Mouse (Mus musculus): ENCODE measurements around the gene Acot2. TPM values are rescaled to one million over a fixed set of nuclear protein-coding genes. Genes with fewer than 3 reads are reported as not detected.
A peak's percentile ranks its signal among the peaks of the same experiment; 100 is the strongest.
"Not testable (repeated sequence)": the region's sequence is repeated elsewhere in the genome, so short reads cannot be mapped to it uniquely, and the experiment has no call there.

The Acot2 gene
- polyA plus RNA-seq, 1 experiment from 2014 or later, result 18.0 TPM

GRCm38 (mm10) chr12:84028328-84028727 lies 40.7 kb downstream of the Acot2 start:
- not testable (repeated sequence) for ATAC-seq (ENCODE audit: low FRiP score)

DNA sequence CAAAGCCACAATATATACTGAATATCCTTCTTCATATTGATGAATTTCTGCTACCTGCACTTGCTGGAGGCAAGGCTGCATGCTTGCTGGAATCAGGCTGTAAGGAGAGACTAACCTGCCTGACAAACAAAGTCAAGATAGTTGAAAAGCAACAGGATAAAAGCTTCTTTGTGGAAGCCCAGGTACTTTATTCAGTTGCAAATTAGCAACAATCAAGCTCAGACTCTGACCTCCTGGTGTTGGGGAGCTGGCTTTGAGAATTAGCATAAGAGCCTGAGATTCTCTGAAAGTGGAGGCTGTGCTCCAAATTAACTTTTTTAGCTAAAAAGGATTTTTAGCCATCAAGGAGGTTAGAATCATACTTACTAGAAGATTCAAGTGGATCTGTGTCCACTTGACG lies 41.4 kb downstream of the Acot2 start:
- H3K9me3 ChIP-seq (replicated peaks); H3K36me3 ChIP-seq; H3K4me3 ChIP-seq; H3K27ac ChIP-seq; H3K4me2 ChIP-seq (replicated peaks); H3K4me1 ChIP-seq; H3K9ac ChIP-seq; ATAC-seq (ENCODE audit: low FRiP score); H3K27me3 ChIP-seq: not testable (repeated sequence)
- WGBS, result 87% methylated on average over 1 of the region's 1 CpGs

More at GRCm38 (mm10) chr12:84028328-84028727, 40.7 kb downstream of the Acot2 start:
- H3K27ac ChIP-seq; H3K4me3 ChIP-seq; H3K9ac ChIP-seq; H3K9me3 ChIP-seq (replicated peaks); H3K4me2 ChIP-seq (replicated peaks); H3K4me1 ChIP-seq; H3K27me3 ChIP-seq; H3K36me3 ChIP-seq: not testable (repeated sequence)
- 29% methylated on average over 3 of the region's 3 CpGs for WGBS

GRCm38 (mm10) chr12:84030659-84031332 lies 43.1 kb downstream of the Acot2 start:
- 0 out of 2 replicates have a peak, but pooled peaks have one; percentile 60 for ATAC-seq (ENCODE audit: low FRiP score)
- H3K9ac ChIP-seq, result no peak overlapping the region
- H3K4me2 ChIP-seq (replicated peaks), result no peak overlapping the region
- no peaks in the 10 kb centered on the region for H3K4me1 ChIP-seq
- H3K27me3 ChIP-seq, result no peaks in the 10 kb centered on the region
- H3K4me3 ChIP-seq, result no peak overlapping the region
- no peak overlapping the region for H3K27ac ChIP-seq
- H3K9me3 ChIP-seq (replicated peaks), result no peaks in the 10 kb centered on the region
- 69% methylated on average over 4 of the region's 4 CpGs for WGBS
- H3K36me3 ChIP-seq, result no peaks in the 10 kb centered on the region

GRCm38 (mm10) chr12:84032854-84033253 lies 45.2 kb downstream of the Acot2 start:
- Histone ChIP-seq H3K27me3 (peaks cover 5% of the 10 kb centered on the region; the same call in 1 of the 2 replicates), H3K4me2 (replicated peaks) (no peak overlapping the region), H3K9ac (no peak overlapping the region), H3K4me3 (no peak overlapping the region), H3K27ac (no peak overlapping the region), H3K36me3 (no peaks in the 10 kb centered on the region), H3K9me3 (replicated peaks) (no peaks in the 10 kb centered on the region), H3K4me1 (no peaks in the 10 kb centered on the region)
- ATAC-seq (ENCODE audit: low FRiP score), result no peak
- 93% methylated on average over 4 of the region's 4 CpGs for WGBS

DNA sequence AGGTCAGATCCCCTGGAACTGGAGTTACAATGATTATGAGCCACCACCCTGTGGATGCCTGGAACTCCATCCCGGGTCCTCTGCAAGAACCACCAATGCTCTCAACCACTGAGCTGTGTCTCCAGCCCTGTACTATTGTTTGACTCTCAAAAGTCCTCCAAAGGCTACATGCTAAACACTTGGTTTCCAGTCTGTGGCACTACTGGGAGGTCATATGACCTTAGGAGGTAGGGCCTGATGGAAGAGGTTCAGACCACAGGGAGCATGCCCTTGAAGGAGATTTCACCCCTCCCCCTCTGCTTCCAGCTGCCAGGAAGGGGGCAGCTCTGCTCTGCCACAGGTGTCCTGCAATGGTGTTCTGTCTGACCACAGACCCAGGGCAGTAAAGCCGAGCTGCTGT lies 45.6 kb downstream of the Acot2 start:
- not testable (repeated sequence) for ATAC-seq (ENCODE audit: low FRiP score); H3K4me1 ChIP-seq; H3K9me3 ChIP-seq (replicated peaks); H3K27ac ChIP-seq; H3K36me3 ChIP-seq; H3K27me3 ChIP-seq; H3K4me3 ChIP-seq; H3K9ac ChIP-seq; H3K4me2 ChIP-seq (replicated peaks)
- 82% methylated on average over 2 of the region's 2 CpGs for WGBS

DNA sequence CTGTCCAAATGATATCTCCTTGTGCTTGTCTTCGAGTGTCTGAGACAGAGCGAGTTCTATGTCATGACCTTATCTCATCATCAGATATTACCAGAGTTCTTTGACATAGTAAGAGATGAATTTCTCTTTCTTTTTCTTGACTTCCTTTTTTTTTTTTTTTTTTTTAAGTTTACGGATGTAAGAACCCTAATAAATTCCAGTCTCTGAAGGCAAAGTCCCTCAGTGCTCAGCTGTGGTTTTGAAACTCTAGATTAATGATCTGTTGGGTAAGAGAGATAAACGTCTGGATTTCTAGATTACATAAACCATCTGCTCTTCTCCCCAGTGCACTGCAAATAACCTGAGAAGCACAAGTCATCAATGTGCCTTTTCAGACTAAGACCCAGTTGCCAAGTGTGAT lies 46.4 kb downstream of the Acot2 start:
- no peak overlapping the region for H3K27ac ChIP-seq
- H3K9me3 ChIP-seq (replicated peaks), result no peaks in the 10 kb centered on the region
- no peak overlapping the region for H3K9ac ChIP-seq
- H3K4me1 ChIP-seq, result no peaks in the 10 kb centered on the region
- WGBS, result 73% methylated on average over 4 of the region's 4 CpGs
- H3K4me3 ChIP-seq, result no peak overlapping the region
- ATAC-seq (ENCODE audit: low FRiP score), result no peak
- no peaks in the 10 kb centered on the region for H3K36me3 ChIP-seq
- H3K4me2 ChIP-seq (replicated peaks), result no peak overlapping the region
- peaks cover 6% of the 10 kb centered on the region; the same call in 1 of the 2 replicates for H3K27me3 ChIP-seq

GRCm38 (mm10) chr12:84038241-84038640 lies 50.6 kb downstream of the Acot2 start, which contains the start of gene Acot4:
Gene Acot4 (plus strand): TSS chr12:84038379.
- H3K27ac ChIP-seq, result not testable (repeated sequence)
- H3K9ac ChIP-seq, result peak within 1 kb of the TSS; percentile 59

DNA sequence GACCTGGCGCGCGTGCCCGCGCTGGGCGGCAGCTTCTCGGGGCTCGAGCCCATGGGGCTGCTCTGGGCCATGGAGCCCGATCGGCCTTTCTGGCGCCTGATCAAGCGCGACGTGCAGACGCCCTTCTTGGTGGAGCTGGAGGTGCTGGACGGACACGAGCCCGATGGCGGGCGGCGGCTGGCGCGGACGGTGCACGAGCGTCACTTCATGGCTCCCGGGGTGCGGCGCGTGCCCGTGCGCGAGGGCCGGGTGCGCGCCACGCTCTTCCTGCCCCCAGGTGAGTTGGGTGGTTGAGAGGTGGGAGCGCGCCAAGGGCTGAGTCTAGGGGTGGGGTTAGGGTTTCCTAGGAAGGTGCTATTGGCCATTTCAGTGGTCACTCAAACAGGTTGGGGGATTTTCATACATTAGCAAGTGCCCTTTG lies 51.0 kb downstream of the Acot2 start, which contains the start of gene Gm49366:
Gene Gm49366 (plus strand): TSS at position 245 of the 421 bp plus-strand sequence.
- H3K36me3 ChIP-seq, H3K4me1 ChIP-seq, H3K27ac ChIP-seq, H3K27me3 ChIP-seq: not testable (repeated sequence)
- H3K9ac ChIP-seq, result peak within 1 kb of the TSS; percentile 59
- H3K4me3 ChIP-seq, result peak within 1 kb of the TSS; percentile 42
- ATAC-seq (ENCODE audit: low FRiP score), result peak; percentile 46; the same call in 1 of the 2 replicates
- 6% methylated on average over 39 of the region's 39 CpGs for WGBS
- H3K9me3 ChIP-seq (replicated peaks), result peaks cover 12% of the 10 kb centered on the region
- peak within 1 kb of the TSS; percentile 58 for H3K4me2 ChIP-seq (replicated peaks)

More at GRCm38 (mm10) chr12:84038241-84038640, 50.6 kb downstream of the Acot2 start, which contains the start of gene Acot4:
- not testable (repeated sequence) for H3K27me3 ChIP-seq, H3K4me1 ChIP-seq, H3K36me3 ChIP-seq
- peak; percentile 8; the same call in 1 of the 2 replicates for ATAC-seq (ENCODE audit: low FRiP score)
- Histone ChIP-seq H3K4me2 (replicated peaks) (peak within 1 kb of the TSS; percentile 58), H3K4me3 (peak within 1 kb of the TSS; percentile 42), H3K9me3 (replicated peaks) (peaks cover 12% of the 10 kb centered on the region)
- 11% methylated on average over 25 of the region's 32 CpGs for WGBS

DNA sequence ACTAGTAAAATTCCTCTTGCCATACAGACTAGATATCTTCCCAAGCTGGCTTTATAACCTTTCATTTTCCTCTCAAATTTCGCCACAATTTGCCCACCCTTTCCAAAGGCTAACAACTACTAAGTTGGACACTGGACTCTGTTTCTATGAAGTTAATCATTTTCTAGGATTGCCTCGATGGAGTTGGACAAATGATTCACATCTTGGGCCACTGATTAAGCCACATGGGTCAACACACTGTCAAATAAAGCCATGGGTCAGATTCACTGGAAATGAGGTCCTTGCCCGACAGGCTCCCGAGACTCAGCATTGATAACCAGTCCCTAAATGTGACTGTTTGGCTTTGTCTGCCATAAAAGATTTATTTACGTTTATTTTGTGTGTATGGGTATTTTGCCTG lies 54.6 kb downstream of the Acot2 start:
- peaks cover 12% of the 10 kb centered on the region for H3K9me3 ChIP-seq (replicated peaks)
- no peak overlapping the region for H3K9ac ChIP-seq
- H3K4me1 ChIP-seq, result no peaks in the 10 kb centered on the region
- no peak overlapping the region for H3K27ac ChIP-seq
- ATAC-seq (ENCODE audit: low FRiP score), result no peak
- 87% methylated on average over 5 of the region's 5 CpGs for WGBS
- H3K27me3 ChIP-seq, result peaks cover 6% of the 10 kb centered on the region; the same call in 1 of the 2 replicates
- H3K36me3 ChIP-seq, result no peaks in the 10 kb centered on the region
- no peak overlapping the region for H3K4me3 ChIP-seq
- H3K4me2 ChIP-seq (replicated peaks), result no peak overlapping the region

Other genes starting within 250 kb of the Acot2 start
- 0.10 and 0.26 TPM in 2 replicates for gene Papln, start 224.2 kb upstream of the Acot2 start, polyA plus RNA-seq (2016; fragmentation: Nextera tagmentation; extraction: Ambion mirVana)
- 30.8 and 31.5 TPM in 2 replicates for gene Numb, start 65.9 kb upstream of the Acot2 start, polyA plus RNA-seq (2016; fragmentation: Nextera tagmentation; extraction: Ambion mirVana)
- gene Riox1, start 37.3 kb upstream of the Acot2 start, polyA plus RNA-seq (2016; fragmentation: Nextera tagmentation; extraction: Ambion mirVana), result 18.5 and 18.7 TPM in 2 replicates
- gene Heatr4, start 3.0 kb upstream of the Acot2 start, polyA plus RNA-seq (2016; fragmentation: Nextera tagmentation; extraction: Ambion mirVana), result not detected in 2 replicates
- 60.6 and 70.2 TPM in 2 replicates for gene Acot1, start 21.6 kb downstream of the Acot2 start, polyA plus RNA-seq (2016; fragmentation: Nextera tagmentation; extraction: Ambion mirVana)
- 0.25 and 0.59 TPM in 2 replicates for gene Acot4, start 50.5 kb downstream of the Acot2 start, polyA plus RNA-seq (2016; fragmentation: Nextera tagmentation; extraction: Ambion mirVana)
- not detected in 2 replicates for gene Gm49366, start 51.1 kb downstream of the Acot2 start, polyA plus RNA-seq (2016; fragmentation: Nextera tagmentation; extraction: Ambion mirVana)
- gene Acot3, start 64.3 kb downstream of the Acot2 start, polyA plus RNA-seq (2016; fragmentation: Nextera tagmentation; extraction: Ambion mirVana), result 0.34 and 0.61 TPM in 2 replicates
- not detected in 2 replicates for gene Acot5, start 81.5 kb downstream of the Acot2 start, polyA plus RNA-seq (2016; fragmentation: Nextera tagmentation; extraction: Ambion mirVana)
- gene Acot6, start 112.8 kb downstream of the Acot2 start, polyA plus RNA-seq (2016; fragmentation: Nextera tagmentation; extraction: Ambion mirVana), result 1.0 and 1.3 TPM in 2 replicates
- gene Dnal1, start 126.5 kb downstream of the Acot2 start, polyA plus RNA-seq (2016; fragmentation: Nextera tagmentation; extraction: Ambion mirVana), result 8.7 and 11.2 TPM in 2 replicates
- gene Pnma1, start 160.6 kb downstream of the Acot2 start, polyA plus RNA-seq (2016; fragmentation: Nextera tagmentation; extraction: Ambion mirVana), result 3.8 and 4.2 TPM in 2 replicates
- 7.2 and 8.0 TPM in 2 replicates for gene Elmsan1, start 231.0 kb downstream of the Acot2 start, polyA plus RNA-seq (2016; fragmentation: Nextera tagmentation; extraction: Ambion mirVana)